Mouse (Mus musculus) limb, embryonic 15.5 days (tissue): ENCODE measurements around the gene Jag2. TPM values are rescaled to one million over a fixed set of nuclear protein-coding genes. Genes with fewer than 3 reads are reported as not detected.

Experiments
- ATAC-seq: fragments of 200-750 bp; cut with Nextera tagmentation; 2 replicates; pipeline ENCODE4 v1.8.0; 2017; ENCODE audit warnings: low read depth, moderate TSS enrichment; ENCODE audit not compliant: insufficient number of reproducible peaks, low FRiP score, low TSS enrichment
- H3K27ac ChIP-seq: fragments of 300-500 bp; sonication (generic); 2 replicates; pipeline ENCODE4 v1.5.1; 2015; ENCODE audit warnings: moderate library complexity, mild to moderate bottlenecking, inconsistent platforms
- H3K27me3 ChIP-seq: fragments of 300-500 bp; sonication (generic); 2 replicates; pipeline ENCODE4 v1.6.1; 2015; ENCODE audit warnings: inconsistent platforms
- H3K36me3 ChIP-seq: fragments of 300-500 bp; sonication (generic); 2 replicates; pipeline ENCODE4 v1.6.1; 2015; ENCODE audit warnings: inconsistent platforms
- H3K4me1 ChIP-seq: fragments of 300-500 bp; sonication (generic); 2 replicates; pipeline ENCODE4 v1.6.1; 2015; ENCODE audit warnings: inconsistent platforms
- H3K4me2 ChIP-seq: fragments of 300-500 bp; sonication (generic); 2 replicates; pipeline ENCODE4 v1.6.1; 2015; ENCODE audit warnings: mild to moderate bottlenecking, inconsistent platforms
- H3K4me3 ChIP-seq: fragments of 300-500 bp; sonication (generic); 2 replicates; pipeline ENCODE4 v1.5.1; 2015; ENCODE audit warnings: mild to moderate bottlenecking, inconsistent platforms
- H3K9ac ChIP-seq: fragments of 300-500 bp; sonication (generic); 2 replicates; pipeline ENCODE4 v1.6.1; 2015; ENCODE audit warnings: inconsistent platforms
- H3K9me3 ChIP-seq: fragments of 300-500 bp; sonication (generic); 2 replicates; pipeline ENCODE4 v1.6.1; 2016; ENCODE audit warnings: inconsistent platforms
- WGBS: fragments of 180-500 bp; shearing (Covaris S2); methylation state at CpG from one replicate; pipeline ENCODE4 v1.1.7; 2015; 5-methylcytosine and 5-hydroxymethylcytosine counted together
- polyA plus RNA-seq: library from polyadenylated mRNA; unstranded; fragments of >200 nt; fragmentation: Nextera tagmentation; extraction: Ambion mirVana; gene quantifications from 2 replicates; pipeline ENCODE4 v1.2.1, GENCODE M21; 2015

Gene Jag2
- polyA plus RNA-seq: 10.3 and 11.6 TPM in 2 replicates

GRCm38 (mm10) chr12:112929562-112930352, at the start of gene Jag2:
Gene Jag2, minus strand, starts transcription at chr12:112929776.
- WGBS: under 1% methylated on average over 73 of the region's 85 CpGs
- peak within 1 kb of the TSS; percentile 43 for H3K27ac ChIP-seq
- H3K4me3 ChIP-seq: peak within 1 kb of the TSS; percentile 55
- H3K9ac ChIP-seq: peak within 1 kb of the TSS; percentile 37; the same call in 1 of the 2 replicates
- no peaks in the 10 kb centered on the region for H3K36me3 ChIP-seq
- H3K4me2 ChIP-seq: peak within 1 kb of the TSS; percentile 96
- 0 out of 2 replicates have a peak, but pooled peaks have one; percentile 8 for ATAC-seq
- H3K9me3 ChIP-seq: no peaks in the 10 kb centered on the region
- peaks cover 44% of the 10 kb centered on the region for H3K4me1 ChIP-seq
- peaks cover 64% of the 10 kb centered on the region for H3K27me3 ChIP-seq

- Histone ChIP-seq H3K27me3 (no peaks in the 10 kb centered on the region), H3K4me2 (peak overlapping the region; percentile 89), H3K4me1 (peaks cover 21% of the 10 kb centered on the region), H3K9ac (peak overlapping the region; percentile 57), H3K4me3 (peak overlapping the region; percentile 74), H3K9me3 (no peaks in the 10 kb centered on the region), H3K27ac (peak overlapping the region; percentile 94), H3K36me3 (peaks cover 77% of the 10 kb centered on the region)
- 42% methylated on average over 12 of the region's 12 CpGs for WGBS
- no peak for ATAC-seq
Measured at GRCm38 (mm10) chr12:112977156-112977555, 47.6 kb upstream of the Jag2 start.

GRCm38 (mm10) chr12:112976371-112977073, 46.9 kb upstream of the Jag2 start, which contains the start of gene Btbd6:
Gene Btbd6, plus strand, starts transcription at chr12:112976482.
- Histone ChIP-seq H3K4me2 (peak within 1 kb of the TSS; percentile 89), H3K4me1 (peaks cover 21% of the 10 kb centered on the region), H3K36me3 (peaks cover 77% of the 10 kb centered on the region), H3K9me3 (no peaks in the 10 kb centered on the region), H3K27ac (peak within 1 kb of the TSS; percentile 94), H3K27me3 (no peaks in the 10 kb centered on the region), H3K4me3 (peak within 1 kb of the TSS; percentile 74), H3K9ac (peak within 1 kb of the TSS; percentile 57)
- under 1% methylated on average over 78 of the region's 80 CpGs for WGBS
- peak; percentile 88 for ATAC-seq

- H3K4me3 ChIP-seq: no peak overlapping the region
Measured at GRCm38 (mm10) chr12:112974736-112975135, 45.2 kb upstream of the Jag2 start.

GRCm38 (mm10) chr12:112969616-112970015, 40.0 kb upstream of the Jag2 start:
- no peak overlapping the region for H3K9ac ChIP-seq
- no peak overlapping the region for H3K4me2 ChIP-seq
- H3K9me3 ChIP-seq: no peaks in the 10 kb centered on the region
- no peaks in the 10 kb centered on the region for H3K4me1 ChIP-seq
- no peak overlapping the region for H3K27ac ChIP-seq
- H3K27me3 ChIP-seq: no peaks in the 10 kb centered on the region
- no peak for ATAC-seq
- no peak overlapping the region for H3K4me3 ChIP-seq
- H3K36me3 ChIP-seq: peaks cover 94% of the 10 kb centered on the region
- WGBS: 94% methylated on average over 6 of the region's 6 CpGs

More at GRCm38 (mm10) chr12:112974736-112975135, 45.2 kb upstream of the Jag2 start:
- Histone ChIP-seq H3K9ac (no peak overlapping the region), H3K36me3 (peaks cover 76% of the 10 kb centered on the region), H3K9me3 (no peaks in the 10 kb centered on the region), H3K4me1 (peaks cover 21% of the 10 kb centered on the region), H3K4me2 (no peak overlapping the region), H3K27me3 (no peaks in the 10 kb centered on the region), H3K27ac (no peak overlapping the region)
- 89% methylated on average over 9 of the region's 9 CpGs for WGBS
- ATAC-seq: no peak

- no peaks in the 10 kb centered on the region for H3K4me1 ChIP-seq
- H3K27me3 ChIP-seq: no peaks in the 10 kb centered on the region
- H3K9me3 ChIP-seq: no peaks in the 10 kb centered on the region
- H3K4me3 ChIP-seq: no peak overlapping the region
- ATAC-seq: no peak
- H3K36me3 ChIP-seq: peaks cover 98% of the 10 kb centered on the region
- H3K4me2 ChIP-seq: no peak overlapping the region
- H3K27ac ChIP-seq: no peak overlapping the region
- no peak overlapping the region for H3K9ac ChIP-seq
- 56% methylated on average over 8 of the region's 8 CpGs for WGBS
Measured at GRCm38 (mm10) chr12:112968943-112969342, 39.4 kb upstream of the Jag2 start.

- Histone ChIP-seq H3K9ac (no peak overlapping the region), H3K4me2 (no peak overlapping the region), H3K4me1 (0 out of 2 replicates have a peak, but pooled peaks cover 5% of the 10 kb centered on the region), H3K27ac (no peak overlapping the region), H3K9me3 (no peaks in the 10 kb centered on the region), H3K4me3 (no peak overlapping the region), H3K36me3 (peaks cover 98% of the 10 kb centered on the region), H3K27me3 (no peaks in the 10 kb centered on the region)
- 90% methylated on average over 13 of the region's 13 CpGs for WGBS
- no peak for ATAC-seq
Measured at GRCm38 (mm10) chr12:112965783-112966182, 36.2 kb upstream of the Jag2 start.

- no peaks in the 10 kb centered on the region for H3K27me3 ChIP-seq
- H3K4me1 ChIP-seq: 0 out of 2 replicates have a peak, but pooled peaks cover 5% of the 10 kb centered on the region
- H3K9ac ChIP-seq: no peak overlapping the region
- no peak for ATAC-seq
- H3K4me3 ChIP-seq: no peak overlapping the region
- peak overlapping the region; percentile 13; the same call in 1 of the 2 replicates for H3K27ac ChIP-seq
- H3K9me3 ChIP-seq: no peaks in the 10 kb centered on the region
- peaks cover 84% of the 10 kb centered on the region for H3K36me3 ChIP-seq
- no peak overlapping the region for H3K4me2 ChIP-seq
- 84% methylated on average over 5 of the region's 5 CpGs for WGBS
Measured at GRCm38 (mm10) chr12:112961872-112962271, 32.3 kb upstream of the Jag2 start.

GRCm38 (mm10) chr12:112961428-112961827, 31.9 kb upstream of the Jag2 start:
- Histone ChIP-seq H3K4me1 (0 out of 2 replicates have a peak, but pooled peaks cover 5% of the 10 kb centered on the region), H3K9me3 (no peaks in the 10 kb centered on the region), H3K4me2 (no peak overlapping the region), H3K27me3 (no peaks in the 10 kb centered on the region), H3K27ac (peak overlapping the region; percentile 13; the same call in 1 of the 2 replicates), H3K4me3 (no peak overlapping the region), H3K9ac (no peak overlapping the region), H3K36me3 (peaks cover 84% of the 10 kb centered on the region)
- no peak for ATAC-seq
- WGBS: 71% methylated on average over 7 of the region's 7 CpGs

GRCm38 (mm10) chr12:112959421-112959820, 29.8 kb upstream of the Jag2 start:
- H3K4me3 ChIP-seq: no peak overlapping the region
- no peaks in the 10 kb centered on the region for H3K27me3 ChIP-seq
- H3K9me3 ChIP-seq: no peaks in the 10 kb centered on the region
- H3K36me3 ChIP-seq: peaks cover 71% of the 10 kb centered on the region
- no peak overlapping the region for H3K9ac ChIP-seq
- ATAC-seq: no peak
- 0 out of 2 replicates have a peak, but pooled peaks cover 5% of the 10 kb centered on the region for H3K4me1 ChIP-seq
- WGBS: 83% methylated on average over 8 of the region's 8 CpGs
- H3K27ac ChIP-seq: no peak overlapping the region
- no peak overlapping the region for H3K4me2 ChIP-seq

- 0 out of 2 replicates have a peak, but pooled peaks cover 5% of the 10 kb centered on the region for H3K4me1 ChIP-seq
- H3K36me3 ChIP-seq: peaks cover 60% of the 10 kb centered on the region
- no peaks in the 10 kb centered on the region for H3K27me3 ChIP-seq
- H3K9me3 ChIP-seq: no peaks in the 10 kb centered on the region
- H3K27ac ChIP-seq: no peak overlapping the region
- H3K4me2 ChIP-seq: no peak overlapping the region
- H3K4me3 ChIP-seq: no peak overlapping the region
- ATAC-seq: no peak
- H3K9ac ChIP-seq: no peak overlapping the region
- WGBS: 34% methylated on average over 4 of the region's 4 CpGs
Measured at GRCm38 (mm10) chr12:112958303-112958702, 28.7 kb upstream of the Jag2 start.

GRCm38 (mm10) chr12:112955800-112956199, 26.2 kb upstream of the Jag2 start:
- H3K9ac ChIP-seq: no peak overlapping the region
- no peak overlapping the region for H3K4me2 ChIP-seq
- no peak for ATAC-seq
- no peak overlapping the region for H3K27ac ChIP-seq
- H3K36me3 ChIP-seq: peaks cover 35% of the 10 kb centered on the region
- WGBS: 36% methylated on average over 4 of the region's 4 CpGs
- H3K4me1 ChIP-seq: peaks cover 11% of the 10 kb centered on the region
- H3K27me3 ChIP-seq: no peaks in the 10 kb centered on the region
- H3K4me3 ChIP-seq: no peak overlapping the region
- no peaks in the 10 kb centered on the region for H3K9me3 ChIP-seq
